Mouse (Mus musculus) layer of hippocampus, adult 8-10 months (tissue): ENCODE measurements around the gene Lipt1. TPM values are rescaled to one million over a fixed set of nuclear protein-coding genes. Genes with fewer than 3 reads are reported as not detected.

ENCODE experiments used
- DNase-seq, 2 experiments: peaks; one replicate each; pipeline ENCODE4 v3.0.0; 2022; ENCODE audit warnings: low spot score in 2 of 2
- total RNA-seq, 4 experiments: library from RNA; stranded (reverse); gene quantifications; 2 replicates each; pipeline ENCODE4 v1.2.4; 2022

Lipt1 gene
- 1 to 10 TPM; 7.1 to 9.2 (median 8.6) TPM for total RNA-seq

DNA sequence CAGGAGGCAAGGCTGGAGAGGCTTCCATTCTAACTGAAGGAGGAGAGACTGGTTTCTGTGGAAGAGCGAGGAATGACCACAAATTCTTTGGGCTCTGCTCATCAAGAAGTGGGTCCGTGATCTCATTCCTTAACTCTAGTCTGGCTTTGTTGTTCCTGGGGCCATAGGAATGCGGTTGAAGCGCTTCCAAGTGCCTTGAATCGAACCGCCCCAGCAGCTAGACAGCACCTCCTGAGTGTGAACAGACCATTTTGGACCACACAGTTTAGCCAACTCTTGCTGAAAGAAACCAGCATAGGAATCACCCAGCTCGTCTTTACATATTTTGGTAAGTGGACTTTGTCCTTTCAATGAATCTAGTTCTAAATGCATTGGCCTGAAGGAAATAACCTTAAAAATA is at the start of gene Lipt1:
Gene Lipt1, plus strand, starts transcription at position 35 of the 400 bp plus-strand sequence.
- DNase-seq, result no peak

DNA sequence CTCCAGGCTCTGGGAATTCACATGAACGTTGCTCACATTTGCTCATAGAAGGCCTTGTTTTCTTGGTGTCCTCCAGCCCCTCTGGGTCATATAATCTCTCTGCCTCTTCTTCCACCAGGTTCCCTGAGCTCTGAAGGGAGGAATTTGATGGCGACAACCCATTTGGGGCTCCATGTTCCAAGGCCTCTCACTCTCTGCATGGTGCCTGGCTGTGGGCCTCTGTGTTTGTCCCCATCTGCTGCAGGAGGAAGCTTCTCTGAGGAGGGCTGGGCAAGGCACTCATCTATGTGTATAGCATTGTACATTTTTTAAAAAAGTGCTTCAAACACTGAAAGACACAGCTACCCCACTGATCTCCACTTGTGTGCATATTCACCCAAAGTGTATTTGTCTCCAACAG is 39.9 kb upstream of the Lipt1 start:
- no peak for DNase-seq

DNA sequence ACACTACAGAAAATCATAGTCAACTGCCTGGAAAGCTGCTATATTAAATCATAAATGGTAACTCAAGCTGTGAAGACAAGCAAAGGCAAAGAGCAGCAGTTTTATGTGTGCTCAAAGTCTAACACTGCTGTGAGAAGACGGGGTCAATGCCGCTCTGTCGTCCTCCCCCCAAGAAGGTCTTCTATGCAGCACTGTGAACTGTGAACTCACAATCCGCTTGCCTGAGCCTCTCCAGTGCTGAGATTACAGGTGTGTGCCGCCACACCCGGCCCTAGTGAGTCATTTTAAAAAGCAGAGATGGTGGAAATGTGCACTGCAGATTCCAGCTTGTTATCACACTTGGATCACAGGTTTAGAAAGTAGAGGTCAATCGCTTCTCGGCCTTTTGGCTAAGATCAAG is 24.7 kb upstream of the Lipt1 start:
- no peak for DNase-seq

DNA sequence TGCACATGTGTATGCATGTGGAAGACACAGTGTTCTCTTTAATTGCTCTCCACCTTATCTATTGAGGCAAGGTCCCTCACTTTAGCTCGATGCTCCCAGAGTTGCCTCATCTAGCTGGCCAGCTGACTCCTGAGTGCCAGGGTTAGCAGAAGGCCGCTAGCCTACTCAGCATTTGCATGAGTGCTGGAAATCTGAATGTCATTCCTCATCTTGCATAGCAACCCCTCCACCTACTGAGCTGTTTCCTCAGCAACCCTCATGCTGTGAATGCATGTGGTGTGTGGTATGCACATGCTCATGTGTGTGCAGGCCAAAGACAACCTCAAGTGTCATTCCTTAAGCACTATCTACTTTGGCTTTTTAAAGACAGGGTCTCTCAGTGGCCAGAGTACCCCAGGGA is 20.8 kb upstream of the Lipt1 start:
- no peak for DNase-seq

DNA sequence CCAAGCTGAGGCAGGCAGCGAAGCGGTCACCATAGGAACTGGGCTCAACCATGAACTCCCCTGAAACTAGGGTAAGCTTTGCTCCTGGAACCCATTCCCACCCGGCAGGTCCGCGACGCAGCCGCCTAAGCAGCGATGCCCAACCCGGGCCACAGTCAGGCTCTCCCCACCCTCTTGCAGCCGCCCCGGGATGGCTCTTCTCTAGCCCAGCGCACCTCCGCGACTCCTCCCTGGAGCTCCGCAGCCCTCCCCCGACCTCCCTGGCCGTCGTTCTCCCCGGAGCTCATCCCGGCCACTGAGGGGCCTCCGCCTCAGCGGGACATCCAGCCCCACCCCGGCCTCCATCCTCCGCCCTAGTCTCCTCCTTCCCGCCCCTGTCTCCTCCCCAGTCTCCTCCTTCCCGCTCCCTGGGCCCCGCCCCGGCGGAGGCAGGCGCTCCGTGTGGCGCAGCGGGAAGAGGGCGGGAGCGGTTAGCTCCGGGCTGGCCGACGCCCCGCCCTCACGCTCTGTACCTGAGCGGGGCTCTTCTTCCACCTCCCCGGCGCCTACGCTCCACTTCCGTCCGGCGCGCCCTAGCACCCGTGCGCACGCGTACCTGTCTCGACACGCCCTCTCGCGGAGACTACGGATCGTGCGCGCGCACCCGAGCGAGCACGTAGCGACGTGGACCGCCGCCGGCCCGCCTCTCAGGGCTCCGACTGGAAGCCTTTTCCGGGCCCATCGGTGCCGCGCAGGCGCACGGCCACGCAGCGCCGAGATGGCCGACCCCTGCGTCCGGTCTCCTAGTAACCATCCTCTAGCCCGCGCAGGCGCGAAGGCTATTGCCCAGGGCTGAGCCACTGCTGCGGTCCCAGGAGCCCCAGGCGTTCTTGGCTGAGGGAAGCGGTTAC is 6.8 kb upstream of the Lipt1 start:
- DNase-seq, result peak; percentile 99

DNA sequence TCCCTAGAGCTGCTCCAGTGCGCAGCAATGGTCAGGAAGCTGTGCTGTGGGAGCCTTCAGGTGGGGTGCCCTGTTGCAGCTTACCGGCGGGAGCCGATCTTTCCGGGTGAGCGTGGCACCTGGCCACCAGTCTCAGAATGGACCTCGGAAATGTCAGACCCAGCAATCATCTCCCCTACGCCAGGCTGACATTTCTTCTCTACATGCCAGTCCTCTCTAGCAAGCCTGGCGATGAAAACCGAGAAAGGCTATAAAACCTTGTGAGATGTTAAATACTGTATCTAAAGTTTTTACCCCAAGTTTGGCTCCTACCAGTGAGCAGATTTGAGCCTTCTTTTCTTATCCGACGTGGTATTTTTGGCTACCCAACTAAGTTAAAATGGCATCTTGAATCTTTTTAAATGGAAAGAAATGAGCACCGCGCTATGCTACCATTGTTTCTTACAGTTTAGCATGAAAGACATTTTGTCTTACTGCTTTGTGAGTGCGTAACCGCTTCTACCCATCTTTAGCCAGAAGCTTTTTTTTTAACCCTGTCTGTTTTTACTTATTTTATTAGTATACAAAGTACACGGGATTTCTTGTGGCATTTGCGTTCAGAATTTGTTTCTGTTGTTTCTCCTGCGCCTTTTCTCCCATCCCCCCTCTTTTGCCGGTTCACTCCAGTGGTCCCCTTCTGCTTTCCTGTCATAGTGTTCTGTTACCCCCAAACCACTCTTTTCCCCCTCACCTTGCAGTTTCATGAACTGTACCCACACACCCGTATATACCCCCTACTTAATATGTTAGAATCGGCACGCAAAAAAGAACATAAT is 5.9 kb upstream of the Lipt1 start:
- DNase-seq, result no peak

DNA sequence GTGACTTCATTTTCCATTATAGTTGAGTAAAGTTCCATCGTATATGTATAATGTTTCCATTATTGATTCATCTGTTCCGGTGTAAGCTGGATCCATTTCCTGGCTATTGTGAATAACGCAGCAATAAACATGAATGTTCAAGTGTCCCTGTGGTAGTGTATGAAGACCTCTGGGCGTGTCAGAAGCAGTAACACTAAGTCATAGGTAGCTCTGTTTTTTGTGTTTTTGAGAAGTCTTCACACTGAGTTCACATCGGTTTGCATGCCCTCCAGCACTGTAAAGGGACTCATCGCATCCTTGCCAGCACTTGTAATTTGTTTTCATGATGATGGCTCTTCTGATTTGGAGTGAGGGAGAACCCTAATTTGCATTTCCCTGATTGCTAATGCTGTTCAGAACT is 5.3 kb upstream of the Lipt1 start, which contains the start of gene Tsga10:
Gene Tsga10, minus strand, starts transcription at position 144 of the 400 bp plus-strand sequence.
- no peak for DNase-seq

DNA sequence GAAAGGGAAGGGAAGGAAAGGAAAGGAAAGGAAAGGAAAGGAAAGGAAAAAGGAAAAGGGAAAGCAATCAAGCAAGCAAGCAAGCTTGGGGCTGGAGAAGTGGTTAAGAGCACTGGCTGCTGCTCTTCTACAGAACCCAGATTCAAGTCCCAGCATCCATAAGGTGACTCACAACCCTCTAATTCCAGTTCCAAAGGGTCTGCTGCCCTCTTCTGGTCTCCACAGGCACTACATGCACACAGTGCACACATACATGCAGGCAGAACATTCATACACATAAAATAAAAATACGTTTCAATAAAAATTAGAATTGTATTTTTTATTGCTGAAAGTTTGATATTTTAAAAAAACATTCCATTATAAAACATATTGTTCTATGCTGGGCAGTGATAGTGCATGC is 4.5 kb upstream of the Lipt1 start:
- no peak for DNase-seq

DNA sequence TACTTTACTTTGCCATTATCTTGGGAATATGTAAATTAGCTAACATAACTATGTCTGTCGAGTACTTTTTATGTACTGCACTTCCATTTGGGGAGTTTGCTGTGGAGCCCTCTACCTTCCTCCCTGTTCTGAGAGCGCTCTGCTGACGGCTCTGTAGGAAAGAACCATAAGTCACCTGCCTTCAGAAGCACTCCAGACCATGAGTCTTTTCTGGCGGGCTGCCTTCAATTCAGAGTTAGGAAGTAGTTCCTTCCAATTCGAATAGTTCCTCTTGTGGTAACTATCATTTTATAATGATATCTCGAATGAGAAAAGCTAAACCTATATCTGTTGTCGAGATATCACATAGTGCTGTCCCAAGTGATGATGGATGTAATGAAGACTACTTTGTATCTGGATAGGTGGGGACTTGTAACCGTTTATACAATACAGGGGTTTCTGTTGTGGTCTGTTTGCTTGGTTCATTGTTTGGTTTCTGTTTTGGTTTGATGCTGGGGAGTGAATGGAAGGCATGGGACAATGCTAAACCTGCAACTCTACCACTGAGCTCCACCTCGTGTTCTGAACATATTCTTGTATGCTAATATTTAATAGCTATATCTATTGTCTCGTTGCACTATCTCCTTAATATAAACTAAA is 3.7 kb upstream of the Lipt1 start:
- no peak for DNase-seq

DNA sequence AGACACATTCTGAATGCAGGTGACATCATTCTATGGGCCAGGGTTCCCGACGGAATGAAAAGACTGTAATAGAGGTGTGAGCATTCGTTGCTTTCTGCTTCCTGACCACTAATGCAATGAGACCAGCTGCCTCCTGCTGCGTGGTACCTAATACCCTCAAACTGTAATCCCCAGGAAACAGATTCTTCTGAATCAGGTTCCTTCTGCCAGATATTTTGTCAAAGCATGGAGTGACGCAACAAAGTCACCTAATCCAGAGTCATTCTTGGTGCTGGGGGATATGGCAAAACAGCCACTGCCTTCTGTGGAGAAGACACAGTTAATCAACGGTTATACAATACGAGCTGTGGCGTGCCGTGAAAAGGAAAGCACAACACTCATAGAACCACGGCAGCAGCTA is 2.9 kb upstream of the Lipt1 start:
- no peak for DNase-seq

DNA sequence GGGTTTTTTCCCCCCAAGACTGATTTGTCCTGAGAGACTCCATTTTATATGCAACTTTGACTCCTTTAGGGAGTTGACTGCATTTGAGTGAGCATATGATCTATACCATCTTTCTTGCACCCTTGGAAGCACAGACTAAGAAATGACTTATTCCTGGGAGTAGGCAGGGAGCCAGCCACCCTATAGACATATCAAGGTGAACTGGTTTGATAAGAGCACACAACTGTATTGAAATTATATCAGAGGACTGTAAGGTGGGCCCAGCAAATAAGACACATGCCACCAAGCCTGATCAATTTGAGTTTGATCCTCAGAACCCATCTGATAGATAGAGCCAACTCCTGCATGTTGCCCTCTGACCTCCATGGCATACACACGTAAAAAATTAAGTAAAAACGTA is 2.2 kb upstream of the Lipt1 start:
- no peak for DNase-seq

DNA sequence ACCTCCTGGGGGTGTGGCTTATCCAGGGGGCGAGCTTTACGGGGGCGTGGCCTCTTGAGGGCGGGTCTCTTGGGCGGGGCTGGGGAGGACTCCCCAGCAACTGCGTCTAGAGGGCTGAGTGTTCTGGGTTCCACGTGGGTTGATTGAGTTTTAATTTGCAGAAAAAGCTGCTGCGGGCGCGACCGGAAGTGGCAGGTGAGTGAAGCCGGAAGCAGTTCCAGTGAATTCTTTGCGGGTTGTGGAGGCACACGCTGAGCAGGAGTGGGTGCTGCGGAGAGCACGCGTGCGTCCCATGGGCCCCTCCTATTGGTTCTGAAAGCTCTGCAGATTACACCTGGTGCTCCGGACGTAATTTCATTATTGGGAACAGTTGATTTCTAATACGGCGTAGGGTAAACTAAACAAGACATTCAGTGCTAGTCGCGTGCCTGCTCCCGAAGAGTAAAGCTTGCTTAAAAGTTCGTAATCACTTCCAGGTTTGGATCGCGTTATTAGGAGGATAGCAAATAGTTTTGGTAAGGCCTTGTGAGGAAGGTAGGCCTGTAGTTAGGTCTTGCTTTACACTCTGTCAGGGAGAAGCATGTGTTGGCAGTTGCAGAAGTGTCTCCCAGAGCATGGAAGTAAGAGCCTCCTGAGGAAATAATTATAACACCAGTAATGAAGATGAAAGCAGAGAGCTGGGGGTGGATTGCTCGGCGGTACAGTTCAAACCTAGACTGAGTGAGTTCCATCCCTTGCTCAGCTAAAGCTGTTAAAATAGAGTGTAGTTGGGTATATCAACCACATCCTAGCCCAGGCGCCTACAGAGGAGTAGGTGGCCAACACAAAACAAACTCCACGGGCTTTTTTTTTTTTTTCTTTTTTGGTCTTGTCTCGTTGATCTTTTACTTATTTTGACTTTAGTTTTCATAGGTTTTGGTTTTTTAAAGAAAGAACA is 861 bp downstream of the Lipt1 start:
- peak; percentile 77 to 83 for DNase-seq

DNA sequence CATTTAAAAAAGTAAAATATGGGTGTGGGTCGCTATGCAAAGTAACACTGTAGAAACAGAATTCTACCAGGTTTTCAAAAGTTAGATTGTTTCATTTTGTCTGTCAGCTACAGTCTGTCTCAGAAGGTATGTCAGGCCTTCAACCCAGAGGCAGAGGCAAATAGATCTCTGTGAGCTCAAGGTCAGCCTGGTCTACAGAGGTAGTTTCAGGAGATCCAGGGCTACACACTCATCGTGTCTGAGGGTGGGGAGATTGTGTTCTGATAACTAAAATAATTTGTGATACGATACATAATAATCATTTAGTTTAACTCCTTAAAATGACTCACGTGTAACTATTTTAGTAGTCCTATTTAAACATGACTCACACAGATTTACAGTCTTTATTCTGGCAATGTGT is 1.6 kb downstream of the Lipt1 start:
- no peak for DNase-seq

DNA sequence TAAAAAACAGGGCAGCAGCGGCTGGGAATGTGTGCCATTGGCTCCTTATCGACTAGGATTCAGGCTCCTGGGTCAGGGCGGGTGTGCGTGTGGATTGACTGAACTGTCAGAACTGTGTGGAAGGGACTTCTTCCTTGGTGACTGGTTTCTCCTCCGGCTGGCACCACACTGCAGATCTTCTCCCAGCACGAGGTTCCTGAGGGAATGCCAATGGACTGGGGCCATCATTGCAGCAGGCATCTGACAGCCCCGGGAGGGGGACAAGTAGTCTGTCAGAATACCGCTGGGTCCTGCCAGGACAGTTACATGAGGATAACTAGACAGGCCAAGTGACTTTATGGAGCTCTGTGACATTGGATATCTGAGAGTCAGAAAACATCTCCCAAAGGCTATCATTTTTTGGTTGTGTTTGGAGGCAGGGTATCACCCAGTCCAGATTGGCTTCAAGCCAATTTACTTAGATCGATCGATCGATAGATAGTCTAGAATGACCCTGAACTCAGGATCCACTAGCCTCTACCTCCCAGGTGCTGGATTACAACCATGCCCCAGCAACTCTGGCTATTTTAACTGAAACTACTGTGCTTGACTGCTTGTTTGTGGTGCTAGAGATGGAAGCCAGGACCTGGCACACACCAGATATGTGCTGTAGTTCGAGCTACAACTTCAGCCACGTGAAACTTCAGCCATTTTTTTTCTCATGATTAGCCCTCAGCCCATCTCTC is 6.4 kb downstream of the Lipt1 start:
- DNase-seq, result no peak

DNA sequence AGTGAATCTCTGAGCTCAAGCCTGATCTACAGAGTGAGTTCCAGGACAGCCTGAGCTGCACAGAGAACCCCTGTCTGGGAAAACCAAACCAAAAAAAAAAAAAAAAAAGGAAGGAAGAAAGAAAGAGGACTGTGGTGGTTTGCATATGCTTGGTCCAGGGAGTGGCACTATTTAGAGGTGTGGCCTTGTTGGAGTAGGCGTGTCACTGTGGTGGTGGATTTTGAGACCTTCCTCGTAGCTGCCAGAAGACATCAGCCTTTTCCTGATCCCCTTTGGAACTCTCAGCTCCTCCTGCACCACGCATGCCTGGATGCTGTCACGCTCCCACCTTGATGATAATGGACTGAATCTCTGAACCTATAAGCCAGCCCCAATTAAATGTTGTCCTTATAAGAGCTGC is 11.9 kb downstream of the Lipt1 start:
- no peak for DNase-seq

DNA sequence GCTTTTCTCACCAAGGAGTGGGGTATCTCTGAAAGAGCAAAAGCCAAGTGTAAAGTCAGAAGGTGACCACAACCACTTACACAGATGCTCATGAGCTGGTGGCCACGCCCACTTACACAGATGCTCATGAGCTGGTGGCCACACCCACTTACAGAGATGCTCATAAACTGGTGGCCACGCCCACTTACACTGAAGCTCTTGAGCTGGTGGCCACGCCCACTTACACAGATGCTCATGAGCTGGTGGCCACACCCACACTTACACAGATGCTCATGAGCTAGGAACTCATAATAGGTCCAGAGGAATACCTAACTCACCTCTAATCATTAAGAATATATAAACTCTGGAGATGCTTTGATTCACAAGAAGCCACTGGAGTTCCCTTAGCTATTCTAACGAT is 12.9 kb downstream of the Lipt1 start:
- DNase-seq, result no peak

DNA sequence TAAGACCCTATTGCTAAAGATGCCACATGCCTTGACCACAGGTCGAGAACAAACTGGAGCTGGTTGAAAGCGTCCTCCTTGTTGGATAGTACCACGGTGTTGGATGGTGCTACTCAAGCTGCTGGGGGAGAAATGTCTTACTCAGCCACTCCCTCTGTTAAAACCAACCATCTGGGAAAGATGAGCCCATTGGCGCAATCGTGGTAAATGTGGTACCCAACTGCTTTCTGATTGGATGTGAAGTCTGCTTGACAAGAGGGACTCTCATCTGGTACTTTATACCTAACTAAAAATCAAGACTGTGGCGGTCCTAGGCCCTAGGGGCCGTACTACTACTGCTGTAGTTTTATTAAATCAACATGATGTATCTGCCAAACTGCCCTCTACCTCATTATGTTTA is 17.7 kb downstream of the Lipt1 start:
- DNase-seq, result no peak

DNA sequence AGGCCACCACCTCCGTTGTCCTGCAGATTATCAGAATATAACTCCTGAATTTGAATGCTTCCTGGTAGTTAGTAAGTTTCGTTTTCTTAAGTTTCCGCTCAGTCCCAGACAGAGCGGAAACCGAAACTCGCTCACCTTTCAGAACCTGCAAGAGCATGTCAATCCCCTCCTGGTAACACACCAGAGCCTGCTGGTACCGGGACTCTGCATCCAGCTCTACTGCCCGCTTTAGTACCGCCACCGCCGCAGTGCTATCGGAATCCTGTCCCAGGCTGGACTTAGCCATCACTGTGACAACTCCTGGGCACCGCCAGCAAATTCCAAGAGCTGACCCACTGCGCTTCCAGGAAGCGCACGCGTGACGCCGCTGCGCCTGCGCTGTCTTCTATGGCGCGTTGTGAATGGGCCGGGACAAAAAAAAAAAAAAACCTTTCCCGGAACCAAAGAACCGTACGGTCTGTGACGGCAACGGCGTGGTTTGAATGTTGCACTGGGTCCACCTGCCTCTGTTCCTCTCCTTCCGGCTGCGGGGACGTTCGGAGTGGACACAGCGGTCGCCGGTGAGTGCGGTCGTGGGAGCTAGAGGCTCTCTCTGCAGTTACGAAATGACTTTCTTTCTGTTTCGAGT is 18.6 kb downstream of the Lipt1 start, which contains the start of the genes Mitd1 and Mrpl30:
Gene Mitd1, minus strand, starts transcription at position 387 of the 628 bp plus-strand sequence.
Gene Mrpl30, plus strand, starts transcription at position 453 of the 628 bp plus-strand sequence.
- DNase-seq, result peak; percentile 83 to 90

DNA sequence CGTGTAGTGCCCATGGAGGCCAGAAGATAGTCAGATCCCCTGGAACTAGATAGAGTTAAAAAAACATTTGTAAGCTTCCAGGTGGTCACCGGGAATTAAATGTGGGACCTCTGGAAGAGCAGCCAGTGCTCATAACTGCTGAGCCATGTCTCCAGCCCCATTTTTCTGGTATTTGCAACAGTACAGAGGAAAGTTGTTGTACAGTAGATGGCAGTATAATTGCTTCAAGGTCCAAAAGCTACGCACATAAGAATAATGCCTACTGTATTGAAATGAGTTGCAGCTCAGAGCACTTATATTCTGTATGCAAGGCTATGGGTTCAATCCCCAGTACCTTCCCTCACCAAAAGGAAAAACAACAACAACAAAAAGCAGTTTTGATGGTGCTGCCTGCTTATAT is 19.9 kb downstream of the Lipt1 start:
- DNase-seq, result no peak

DNA sequence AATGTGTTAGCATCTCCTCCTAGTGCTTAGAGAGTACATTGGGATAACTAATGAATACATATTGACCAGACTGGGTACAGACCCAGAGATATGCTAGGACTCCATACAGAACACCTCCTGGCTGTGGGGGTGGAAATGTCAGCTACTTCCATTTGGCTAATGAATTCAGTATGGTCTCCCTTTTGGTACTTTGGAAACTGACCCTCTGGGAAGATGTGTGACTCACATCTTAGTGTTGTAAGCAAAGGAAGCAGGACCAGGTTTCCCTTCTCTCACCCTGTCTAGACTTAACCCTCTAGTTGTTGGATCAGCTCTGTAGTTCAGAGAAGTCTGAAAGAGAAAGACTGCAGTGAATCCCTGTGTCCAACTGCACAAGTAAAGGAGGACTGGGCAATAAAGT is 23.1 kb downstream of the Lipt1 start:
- no peak for DNase-seq
